Mouse (Mus musculus) C2C12 (cell line): Measurements from ENCODE around the gene Ciz1. TPM values are rescaled to one million over a fixed set of nuclear protein-coding genes. Genes with fewer than 3 reads are reported as not detected.
A peak's percentile ranks its signal among the peaks of the same experiment; 100 is the strongest.

Experiments used
- H3K27me3 ChIP-seq: one replicate; pipeline ENCODE4 v1.6.1; 2011; ENCODE audit not compliant: control insufficient read depth, insufficient read depth, insufficient read length
- H3K36me3 ChIP-seq: one replicate; pipeline ENCODE4 v1.6.1; 2011; ENCODE audit not compliant: control insufficient read depth, insufficient read depth
- H3K4me3 ChIP-seq: one replicate; pipeline ENCODE4 v1.5.1; 2011; ENCODE audit warnings: mild to moderate bottlenecking, control low read depth; ENCODE audit not compliant: poor library complexity, insufficient read depth, severe bottlenecking
- H3K79me2 ChIP-seq: one replicate; pipeline ENCODE4 v1.6.1; 2011; ENCODE audit not compliant: control insufficient read depth, insufficient read depth
- H3K79me3 ChIP-seq: one replicate; pipeline ENCODE4 v1.6.1; 2011; ENCODE audit warnings: low read depth, control low read depth
- H3ac ChIP-seq: one replicate; pipeline ENCODE3; 2011; ENCODE audit warnings: low read depth; ENCODE audit not compliant: control insufficient read depth, insufficient read length
- CEBPB ChIP-seq: IDR thresholded peaks from one replicate; pipeline ENCODE4 v1.6.1; 2011; ENCODE audit warnings: low read depth, mild to moderate bottlenecking, control low read depth, moderate library complexity
- CTCF ChIP-seq: IDR thresholded peaks from one replicate; pipeline ENCODE4 v1.5.1; 2011; ENCODE audit not compliant: control insufficient read depth, insufficient read depth, insufficient read length
- FOSL1 ChIP-seq: IDR thresholded peaks from one replicate; pipeline ENCODE4 v1.8.0; 2011; ENCODE audit warnings: mild to moderate bottlenecking, low read length; ENCODE audit not compliant: poor library complexity, insufficient read depth, severe bottlenecking
- MAX ChIP-seq: IDR thresholded peaks from one replicate; pipeline ENCODE4 v1.6.1; 2011; ENCODE audit warnings: mild to moderate bottlenecking, control low read depth
- MYOD1 ChIP-seq: IDR thresholded peaks from one replicate; pipeline ENCODE4 v1.6.1; 2011; ENCODE audit warnings: low read depth; ENCODE audit not compliant: control insufficient read depth, insufficient read length
- MYOG ChIP-seq: IDR thresholded peaks from one replicate; pipeline ENCODE4 v1.6.1; 2011; ENCODE audit not compliant: control insufficient read depth, insufficient read length; ENCODE audit errors: extremely low read depth
- USF1 ChIP-seq: IDR thresholded peaks from one replicate; pipeline ENCODE4 v1.6.1; 2011; ENCODE audit warnings: low read depth, mild to moderate bottlenecking, control low read depth, moderate library complexity
- polyA plus RNA-seq: library from polyadenylated mRNA; unstranded; fragments of >200 nt; fragmentation: generic; extraction: Trizol; gene quantifications from one replicate; pipeline ENCODE4 v1.2.1, GENCODE M21; 2012; ENCODE audit warnings: missing spikeins

The Ciz1 gene
- polyA plus RNA-seq, 1 experiment: 43.5 TPM

DNA sequence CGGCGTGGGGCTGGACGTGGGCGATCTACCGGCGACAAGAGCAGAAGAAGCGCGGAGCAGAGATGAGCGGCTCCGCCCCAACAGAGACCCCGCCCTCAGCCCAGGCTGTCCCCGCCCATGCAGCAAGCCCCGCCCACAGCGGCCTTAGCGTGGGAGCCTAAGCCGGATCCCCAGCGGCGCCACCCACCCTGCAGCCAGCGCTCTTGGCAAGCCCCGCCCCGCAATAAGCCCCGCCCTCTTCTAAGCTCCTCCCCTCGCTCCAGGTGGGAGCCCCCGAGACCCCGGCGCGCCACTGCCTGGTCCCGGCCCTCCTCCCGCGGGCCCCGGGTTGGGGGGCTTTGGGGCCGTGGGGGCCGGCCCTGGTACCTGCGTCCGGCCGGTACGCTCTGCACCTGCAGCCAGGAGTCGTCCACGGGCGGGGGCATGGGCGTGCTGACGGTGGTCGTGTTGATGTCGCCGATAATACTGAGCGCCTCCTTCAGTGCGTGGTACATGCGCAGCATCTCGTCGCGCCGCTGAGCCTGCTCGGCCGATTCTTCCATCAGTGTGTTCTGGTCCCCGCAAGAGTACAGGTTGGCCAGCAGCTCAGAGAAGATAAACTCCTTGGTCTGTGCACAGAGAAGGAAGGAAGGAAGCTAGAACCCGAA lies 39.7 kb upstream of the Ciz1 start:
- Histone ChIP-seq H3K36me3 (peaks cover 19% of the 10 kb centered on the region), H3K79me2 (no peaks in the 10 kb centered on the region), H3K4me3 (no peak overlapping the region), H3K27me3 (no peaks in the 10 kb centered on the region), H3ac (no peak overlapping the region), H3K79me3 (no peaks in the 10 kb centered on the region)
- TF ChIP-seq CTCF (no peak), MYOD1 (no peak), MAX (no peak), MYOG (no peak), FOSL1 (no peak), USF1 (no peak), CEBPB (no peak)

- TF ChIP-seq MYOD1: no peak
- no peak for TF ChIP-seq CEBPB
- TF ChIP-seq MAX: no peak
- no peaks in the 10 kb centered on the region for H3K79me2 ChIP-seq
- H3K36me3 ChIP-seq: peaks cover 16% of the 10 kb centered on the region
Measured at GRCm38 (mm10) chr2:32314831-32315230, 37.3 kb upstream of the Ciz1 start.

DNA sequence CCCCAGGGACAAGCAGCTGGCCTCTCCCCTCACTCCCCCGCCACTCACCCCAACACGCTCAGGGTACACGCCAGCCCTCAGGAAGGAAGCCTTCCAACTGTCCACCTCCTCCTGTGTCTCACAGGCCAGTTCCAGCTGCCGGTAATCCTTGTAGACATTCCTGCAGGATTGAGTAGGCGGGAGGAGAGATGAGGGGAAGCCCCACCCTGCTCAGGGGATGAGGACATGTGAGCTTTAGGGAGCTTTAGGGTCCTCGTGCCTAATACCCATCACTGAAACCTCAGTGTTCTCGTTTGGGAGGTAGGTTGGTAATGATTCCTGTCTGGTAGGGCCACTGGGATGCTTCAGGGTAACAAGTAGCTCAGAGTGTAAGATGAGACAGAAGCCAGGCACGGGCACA lies 36.4 kb upstream of the Ciz1 start:
- H3K4me3 ChIP-seq: no peak overlapping the region
- no peaks in the 10 kb centered on the region for H3K79me2 ChIP-seq
- no peak for TF ChIP-seq MAX
- TF ChIP-seq MYOD1: no peak
- no peak for TF ChIP-seq CTCF
- TF ChIP-seq CEBPB: no peak
- TF ChIP-seq MYOG: no peak
- no peak for TF ChIP-seq USF1
- no peak for TF ChIP-seq FOSL1
- peaks cover 7% of the 10 kb centered on the region for H3K36me3 ChIP-seq
- no peaks in the 10 kb centered on the region for H3K79me3 ChIP-seq
- no peaks in the 10 kb centered on the region for H3K27me3 ChIP-seq
- peak overlapping the region; percentile 19 for H3ac ChIP-seq

More at GRCm38 (mm10) chr2:32314831-32315230, 37.3 kb upstream of the Ciz1 start:
- H3ac ChIP-seq: no peak overlapping the region
- no peaks in the 10 kb centered on the region for H3K79me3 ChIP-seq
- peak overlapping the region; percentile 6 for H3K4me3 ChIP-seq
- no peaks in the 10 kb centered on the region for H3K27me3 ChIP-seq

DNA sequence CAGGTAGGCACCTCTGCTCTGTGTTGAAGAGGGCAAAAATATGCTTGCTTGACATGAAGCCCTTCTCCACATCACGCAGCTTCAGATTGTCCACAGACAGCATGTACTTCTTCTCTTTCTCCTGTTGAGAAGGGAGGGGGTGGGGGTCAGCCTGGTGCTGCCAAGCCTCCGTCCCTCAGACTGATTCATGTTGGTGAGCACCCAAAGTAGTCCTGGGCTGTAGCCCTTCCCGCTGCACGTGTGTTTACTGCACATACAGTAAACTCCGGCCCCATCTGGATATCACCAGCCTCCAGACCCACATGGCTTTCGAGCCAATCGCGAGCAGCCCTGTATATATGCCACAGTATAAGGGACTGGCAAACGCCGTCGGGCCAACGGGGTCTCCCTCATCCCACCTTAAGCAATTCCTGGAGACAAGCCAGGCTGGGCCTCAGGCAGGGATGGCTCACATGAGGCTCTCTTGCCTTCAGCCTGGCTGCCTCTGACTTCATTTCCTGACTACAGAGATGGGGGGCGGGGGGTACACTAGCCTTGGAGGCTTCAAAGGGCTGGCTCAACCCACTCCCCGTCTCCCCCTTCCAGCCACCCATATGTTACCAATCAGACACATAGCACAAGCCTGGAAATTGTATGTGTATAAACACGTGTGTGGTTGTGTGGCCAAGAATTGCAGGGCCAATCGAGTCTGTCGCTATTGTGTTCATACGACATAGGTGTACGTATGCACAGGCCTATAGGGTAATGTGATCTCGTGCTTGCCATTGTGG lies 35.1 kb upstream of the Ciz1 start:
- TF ChIP-seq MYOD1: no peak
- Histone ChIP-seq H3K79me2 (no peaks in the 10 kb centered on the region), H3K79me3 (no peaks in the 10 kb centered on the region), H3ac (no peak overlapping the region), H3K27me3 (no peaks in the 10 kb centered on the region), H3K36me3 (no peaks in the 10 kb centered on the region), H3K4me3 (no peak overlapping the region)

GRCm38 (mm10) chr2:32317791-32318417 lies 34.2 kb upstream of the Ciz1 start:
- Histone ChIP-seq H3K4me3 (peak overlapping the region; percentile 16), H3K36me3 (no peaks in the 10 kb centered on the region), H3K79me3 (no peaks in the 10 kb centered on the region), H3K79me2 (no peaks in the 10 kb centered on the region), H3ac (no peak overlapping the region), H3K27me3 (no peaks in the 10 kb centered on the region)
- TF ChIP-seq CTCF: no peak
- no peak for TF ChIP-seq MAX
- no peak for TF ChIP-seq FOSL1
- no peak for TF ChIP-seq MYOG
- TF ChIP-seq USF1: no peak
- TF ChIP-seq MYOD1: no peak
- TF ChIP-seq CEBPB: no peak
